8 mouse cellular contexts compared by ENCODE assay signal in the genomic region with DNA sequence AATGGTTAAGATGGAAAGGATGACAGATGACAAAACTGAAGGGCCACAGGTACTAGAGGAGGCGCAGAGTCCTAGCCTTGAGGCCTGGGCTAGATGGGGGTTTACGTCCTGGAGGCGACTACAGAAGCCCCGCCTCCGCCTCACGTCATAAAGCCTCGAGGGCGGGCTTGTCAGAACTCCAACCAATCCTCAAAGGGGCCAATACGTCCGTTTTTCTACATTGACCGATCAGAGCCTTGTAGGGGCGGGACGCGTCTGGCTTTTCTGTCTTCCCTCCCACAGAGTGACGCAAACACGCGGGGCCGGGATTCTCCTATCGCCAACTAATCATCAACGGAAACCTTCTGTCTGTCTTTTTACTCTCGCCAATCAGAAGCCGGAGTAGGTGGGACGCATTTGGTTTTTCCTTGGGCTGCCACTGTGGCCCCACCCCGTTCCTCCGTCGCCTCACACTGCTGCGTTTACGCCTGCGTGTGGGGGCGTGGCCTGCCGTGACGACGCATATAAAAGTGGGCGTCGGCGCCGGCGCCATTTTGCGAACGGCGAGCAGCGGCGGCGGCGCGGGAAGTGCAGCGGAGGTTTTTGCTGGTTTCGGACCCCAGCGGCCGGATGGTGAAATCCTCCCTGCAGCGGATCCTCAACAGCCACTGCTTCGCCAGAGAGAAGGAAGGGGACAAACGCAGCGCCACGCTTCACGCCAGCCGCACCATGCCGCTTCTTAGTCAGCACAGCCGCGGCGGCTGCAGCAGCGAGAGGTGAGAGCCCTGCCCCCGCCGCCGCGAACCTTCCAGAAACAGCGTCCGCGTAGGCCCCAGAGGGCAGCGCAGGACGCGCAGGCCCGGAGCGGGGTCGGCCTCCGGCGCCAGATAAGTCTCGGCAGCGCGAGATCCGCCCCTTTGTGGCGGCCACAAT. TPM values are rescaled to one million over a fixed set of nuclear protein-coding genes. Genes with fewer than 3 reads are reported as not detected.
DNase-seq lines count a peak whose midpoint lies in the region; ATAC-seq and TF ChIP-seq lines count a peak whose summit lies in the region.

Oaz1 (plus strand) TSS at position 506 of the 912 bp plus-strand sequence.

- H3K9me3 ChIP-seq in ES-E14 (ENCODE audit: control insufficient read depth, insufficient read depth, low read depth, low read length): no peaks in the 10 kb centered on the region
- H3K9me3 ChIP-seq in forebrain, embryonic 15.5 days: no peaks in the 10 kb centered on the region

- no peak for TF ChIP-seq CTCF in lung, adult 2 months (IDR thresholded peaks at IDR 0.05; ENCODE audit: insufficient read depth, low read length)

- peaks cover 22% of the 10 kb centered on the region for H3K36me3 ChIP-seq in ES-E14 (ENCODE audit: control insufficient read depth, insufficient read depth, low read length, poor library complexity, severe bottlenecking)
- peaks cover 18% of the 10 kb centered on the region for H3K36me3 ChIP-seq in forebrain, embryonic 15.5 days

- peak within 1 kb of the TSS; percentile 98 for H3K4me2 ChIP-seq in forebrain, embryonic 15.5 days (replicated peaks)

- TF ChIP-seq POLR2A in lung, adult 2 months (IDR thresholded peaks at IDR 0.05; ENCODE audit: borderline replicate concordance, extremely low read depth, low read depth, low read length): peak; percentile 98

- in situ Hi-C loops in ES-E14 (cut with MboI; ENCODE audit: low sequenced_read_pairs in 2 of 2, unreplicated experiment in 2 of 2): no loop called here

- under 1% methylated on average over 80 of the region's 82 CpGs for WGBS in forebrain, embryonic 15.5 days
- under 1% methylated on average over 81 of the region's 82 CpGs for WGBS in lung, adult 2 months

- H3K27me3 ChIP-seq in forebrain, embryonic 15.5 days: no peaks in the 10 kb centered on the region

- peak within 1 kb of the TSS; percentile 77 for H3K27ac ChIP-seq in ES-E14 (ENCODE audit: insufficient read depth, low read depth, low read length, poor library complexity, severe bottlenecking)
- peak within 1 kb of the TSS; percentile 89 for H3K27ac ChIP-seq in forebrain, embryonic 15.5 days (replicated peaks)

- peak; percentile 99 for DNase-seq in ES-E14 (ENCODE audit: low read depth, low spot score)
- DNase-seq in cerebellum, adult 11-12 months: peak; percentile 100
- DNase-seq in heart, postnatal 25 days (ENCODE audit: low spot score): peak; percentile 100
- peak; percentile 100 for DNase-seq in layer of hippocampus, adult 18-20 months (ENCODE audit: low spot score in 2 of 2)
- peak; percentile 98 for DNase-seq in lung, adult 2 months
- DNase-seq in thymus, adult 18-20 months: peak; percentile 99 to 100

- H3K4me1 ChIP-seq in ES-E14 (ENCODE audit: control insufficient read depth in 2 of 2, insufficient read depth in 2 of 2, low read length in 2 of 2, poor library complexity in 1 of 2): peaks cover 0 to 10% of the 10 kb centered on the region in 2 experiments; a peak in 2 of 4 replicates
- H3K4me1 ChIP-seq in forebrain, embryonic 15.5 days: peaks cover 19% of the 10 kb centered on the region
- H3K4me1 ChIP-seq in lung, adult 2 months (ENCODE audit: control insufficient read depth, insufficient read depth, low read length): no peaks in the 10 kb centered on the region; the same call in 1 of the 2 replicates

- intact Hi-C loops in heart, postnatal 25 days (cut with DNase I): loop anchor here (2.0 kb wide), 1 partner anchor 28 kb away; the partner anchor contains the start of genes Plekhj1 and Sf3a2

- peak within 1 kb of the TSS; percentile 77 to 86 for H3K4me3 ChIP-seq in ES-E14 (ENCODE audit: insufficient read depth in 1 of 2, low read depth in 1 of 2, low read length in 2 of 2, poor library complexity in 1 of 2, severe bottlenecking in 1 of 2)
- peak within 1 kb of the TSS; percentile 93 for H3K4me3 ChIP-seq in forebrain, embryonic 15.5 days
- H3K4me3 ChIP-seq in lung, adult 2 months (replicated peaks; ENCODE audit: extremely low read depth, low read depth, low read length): peak within 1 kb of the TSS; percentile 92

- H3K9ac ChIP-seq in ES-E14 (ENCODE audit: insufficient read depth, low read depth, low read length, poor library complexity, severe bottlenecking): peak within 1 kb of the TSS; percentile 94
- H3K9ac ChIP-seq in forebrain, embryonic 15.5 days (replicated peaks): peak within 1 kb of the TSS; percentile 86

- peak; percentile 98 for ATAC-seq in forebrain, embryonic 15.5 days (replicated peaks)
- ATAC-seq in neutrophil, adult 5-6 weeks (ENCODE audit: extremely low read depth, insufficient number of reproducible peaks, low FRiP score, poor library complexity, severe bottlenecking): peak; percentile 92

TF ChIP-seq in ES-E14, 5 proteins besides CTCF, POLR2A, EP300 and RAD21:
- TF ChIP-seq CHD2 (IDR thresholded peaks at IDR 0.05; ENCODE audit: low read depth, low read length) (no peak), HCFC1 (IDR thresholded peaks at IDR 0.05; ENCODE audit: borderline replicate concordance, insufficient read depth, low read length) (peak; percentile 70; the same call in 1 of the 2 replicates), ZC3H11A (IDR thresholded peaks at IDR 0.05; ENCODE audit: borderline replicate concordance, low read depth, low read length) (no peak)

RNA-seq across cellular contexts. Expression of gene Oaz1, which starts in this region (rescaled TPM):
- total RNA-seq in ES-E14 (2012; rRNA removed): 823 and 1,116 TPM in 2 replicates
- polyA plus RNA-seq in forebrain, embryonic 15.5 days (2015; fragmentation: Nextera tagmentation; extraction: Ambion mirVana): 1,419 and 1,463 TPM in 2 replicates
- total RNA-seq in heart, postnatal 25 days (2021): 100 to 1,000 TPM; 883 to 894 TPM
- 100 to 1,000 TPM; 518 to 519 TPM for total RNA-seq in layer of hippocampus, adult 18-20 months (2021)
- polyA plus RNA-seq in lung, adult 2 months (2012; rRNA removed): 804 and 834 TPM in 2 replicates
- 227 and 271 TPM in 2 replicates for total RNA-seq in neutrophil, adult 5-6 weeks (2017)

Comparison
In these comparisons a context has a peak if more than half of its experiments do, and no peak if none do; other contexts are left out.
1. Peak in every context shown above with its lines: DNase-seq, ATAC-seq, H3K4me3 ChIP-seq and H3K27ac ChIP-seq.